Mouse (Mus musculus): ENCODE measurements around the gene B3galnt1. TPM values are rescaled to one million over a fixed set of nuclear protein-coding genes. Genes with fewer than 3 reads are reported as not detected.
A peak's percentile ranks its signal among the peaks of the same experiment; 100 is the strongest.

B3galnt1 gene
- polyA plus RNA-seq, 1 experiment from 2014 or later: 103 TPM

DNA sequence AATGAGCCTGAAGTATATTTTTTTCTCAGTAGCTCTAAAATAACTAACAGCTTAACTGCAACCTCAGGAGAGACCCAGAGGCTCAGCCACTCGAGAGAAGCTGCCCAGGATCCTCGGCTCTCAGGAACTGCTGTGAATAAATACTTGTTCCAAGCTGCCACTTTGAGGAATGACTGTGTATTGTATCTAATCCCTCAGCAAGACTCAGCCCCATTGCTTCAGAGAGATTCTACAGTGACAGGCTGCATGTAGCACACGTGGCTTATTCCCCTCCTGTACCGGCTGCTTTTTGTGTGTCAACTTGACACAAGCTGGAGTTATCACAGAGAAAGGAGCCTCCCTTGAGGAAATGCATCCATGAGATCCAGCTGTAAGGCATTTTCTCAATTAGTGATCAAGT lies 66.1 kb downstream of the B3galnt1 start:
- no peaks in the 10 kb centered on the region for H3K27me3 ChIP-seq
- H3K9ac ChIP-seq: no peak overlapping the region
- no peak overlapping the region for H3K27ac ChIP-seq (replicated peaks)
- ATAC-seq (ENCODE audit: low FRiP score, low read depth): no peak
- H3K36me3 ChIP-seq: no peaks in the 10 kb centered on the region
- H3K4me1 ChIP-seq (replicated peaks): peaks cover 27% of the 10 kb centered on the region
- H3K9me3 ChIP-seq: no peaks in the 10 kb centered on the region
- 20% methylated on average over 4 of the region's 4 CpGs for WGBS
- no peak overlapping the region for H3K4me3 ChIP-seq
- no peak overlapping the region for H3K4me2 ChIP-seq

DNA sequence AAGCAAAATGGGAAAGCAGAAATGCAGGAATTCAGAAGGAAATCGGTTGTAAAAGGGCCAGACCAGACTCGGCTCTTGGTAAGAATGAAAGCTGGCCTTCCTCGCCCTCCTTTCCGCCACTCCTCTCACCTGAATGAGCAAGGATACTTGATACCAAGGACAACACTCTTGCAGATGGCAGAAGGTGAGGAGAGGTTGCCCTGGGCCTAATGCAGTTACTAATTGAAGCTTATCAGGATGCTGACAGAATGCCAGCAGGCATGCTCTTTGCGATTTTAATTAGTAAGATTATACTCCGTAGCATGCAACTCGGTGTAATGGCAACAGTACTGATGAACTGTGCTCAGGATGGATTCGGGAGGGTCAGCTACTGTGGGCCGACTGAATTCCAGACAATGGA lies 67.2 kb downstream of the B3galnt1 start:
- H3K4me2 ChIP-seq: no peak overlapping the region
- no peak overlapping the region for H3K4me3 ChIP-seq
- no peaks in the 10 kb centered on the region for H3K36me3 ChIP-seq
- ATAC-seq (ENCODE audit: low FRiP score, low read depth): no peak
- 64% methylated on average over 9 of the region's 9 CpGs for WGBS
- H3K9me3 ChIP-seq: no peaks in the 10 kb centered on the region
- H3K27me3 ChIP-seq: no peaks in the 10 kb centered on the region
- 0 out of 2 replicates have a peak overlapping the region, but pooled peaks have one; percentile 25 for H3K27ac ChIP-seq (replicated peaks)
- peaks cover 19% of the 10 kb centered on the region for H3K4me1 ChIP-seq (replicated peaks)
- H3K9ac ChIP-seq: no peak overlapping the region

DNA sequence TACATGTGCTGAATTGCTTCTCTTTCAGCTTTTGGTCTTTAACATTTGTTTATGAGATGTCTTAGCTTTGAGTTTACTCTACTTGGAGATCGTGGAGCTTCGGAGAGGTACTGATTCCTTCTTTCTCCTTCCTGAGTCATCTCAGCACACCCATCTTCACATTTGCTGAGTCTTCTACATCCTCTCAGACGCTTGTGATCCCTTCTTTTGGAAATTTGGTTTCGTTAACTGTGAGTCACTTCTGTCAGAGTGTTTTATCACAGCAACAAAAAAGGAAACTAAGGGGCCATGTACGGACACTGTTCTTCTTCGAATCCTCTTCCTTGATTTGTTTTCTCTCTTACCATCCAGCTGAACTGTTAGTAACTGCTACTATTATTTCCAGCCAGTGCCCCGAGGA lies 69.2 kb downstream of the B3galnt1 start:
- no peaks in the 10 kb centered on the region for H3K9me3 ChIP-seq
- ATAC-seq (ENCODE audit: low FRiP score, low read depth): no peak
- no peaks in the 10 kb centered on the region for H3K36me3 ChIP-seq
- peaks cover 11% of the 10 kb centered on the region; the same call in 1 of the 2 replicates for H3K4me1 ChIP-seq (replicated peaks)
- H3K4me3 ChIP-seq: no peak overlapping the region
- no peak overlapping the region for H3K9ac ChIP-seq
- no peak overlapping the region for H3K27ac ChIP-seq (replicated peaks)
- no peaks in the 10 kb centered on the region for H3K27me3 ChIP-seq
- 74% methylated on average over 7 of the region's 7 CpGs for WGBS
- H3K4me2 ChIP-seq: no peak overlapping the region

DNA sequence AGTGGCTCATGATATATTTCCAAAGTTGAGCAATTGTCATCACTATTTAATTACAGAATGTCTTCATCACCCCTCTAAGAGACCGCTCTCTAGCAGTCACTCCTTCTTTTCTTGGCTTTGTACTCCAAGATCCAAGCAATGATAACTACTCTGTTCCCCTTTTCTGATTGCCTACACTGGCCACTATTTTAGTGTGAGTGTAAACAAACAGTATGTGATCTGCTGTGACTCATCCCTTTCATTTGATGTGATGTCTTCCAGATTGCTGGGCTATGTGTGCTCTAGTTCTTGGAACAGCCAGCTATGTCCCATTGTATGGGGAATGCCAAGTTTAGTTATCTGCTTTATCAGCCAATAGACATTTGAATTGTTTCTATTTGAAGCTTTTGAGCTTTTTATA lies 71.4 kb downstream of the B3galnt1 start:
- Histone ChIP-seq H3K27me3 (no peaks in the 10 kb centered on the region), H3K27ac (replicated peaks) (no peak overlapping the region), H3K4me2 (no peak overlapping the region), H3K9me3 (no peaks in the 10 kb centered on the region), H3K4me1 (replicated peaks) (peaks cover 15% of the 10 kb centered on the region; the same call in 1 of the 2 replicates), H3K9ac (no peak overlapping the region), H3K4me3 (no peak overlapping the region), H3K36me3 (no peaks in the 10 kb centered on the region)
- ATAC-seq (ENCODE audit: low FRiP score, low read depth): no peak
- WGBS: 100% methylated on average over 1 of the region's 1 CpGs

DNA sequence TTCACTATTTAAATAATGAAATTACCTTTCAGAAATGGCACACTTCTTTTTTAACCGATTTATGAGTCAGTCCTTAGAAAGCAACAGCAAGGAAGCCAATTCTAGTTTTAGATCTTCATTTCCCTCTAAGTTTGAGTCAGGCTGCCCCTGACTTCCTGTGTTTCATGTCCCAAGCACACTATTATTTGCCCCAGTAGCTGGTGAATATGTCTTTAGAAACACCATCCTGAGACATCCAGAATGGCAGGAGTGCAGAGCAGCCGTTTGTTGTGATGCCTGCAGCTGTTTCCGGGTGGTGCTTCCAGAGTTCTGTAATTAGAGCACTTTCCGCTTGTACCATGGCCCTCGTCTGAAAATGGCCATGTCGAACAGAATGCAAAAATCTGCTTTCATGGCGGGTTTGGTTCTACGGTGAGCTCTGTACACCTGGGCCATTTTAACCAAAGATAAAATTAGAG lies 73.7 kb downstream of the B3galnt1 start:
- Histone ChIP-seq H3K36me3 (no peaks in the 10 kb centered on the region), H3K4me3 (no peak overlapping the region), H3K9me3 (no peaks in the 10 kb centered on the region), H3K4me1 (replicated peaks) (peaks cover 21% of the 10 kb centered on the region; the same call in 1 of the 2 replicates), H3K4me2 (no peak overlapping the region), H3K9ac (no peak overlapping the region), H3K27ac (replicated peaks) (0 out of 2 replicates have a peak overlapping the region, but pooled peaks have one; percentile 15), H3K27me3 (no peaks in the 10 kb centered on the region)
- WGBS: 54% methylated on average over 8 of the region's 8 CpGs
- no peak for ATAC-seq (ENCODE audit: low FRiP score, low read depth)

DNA sequence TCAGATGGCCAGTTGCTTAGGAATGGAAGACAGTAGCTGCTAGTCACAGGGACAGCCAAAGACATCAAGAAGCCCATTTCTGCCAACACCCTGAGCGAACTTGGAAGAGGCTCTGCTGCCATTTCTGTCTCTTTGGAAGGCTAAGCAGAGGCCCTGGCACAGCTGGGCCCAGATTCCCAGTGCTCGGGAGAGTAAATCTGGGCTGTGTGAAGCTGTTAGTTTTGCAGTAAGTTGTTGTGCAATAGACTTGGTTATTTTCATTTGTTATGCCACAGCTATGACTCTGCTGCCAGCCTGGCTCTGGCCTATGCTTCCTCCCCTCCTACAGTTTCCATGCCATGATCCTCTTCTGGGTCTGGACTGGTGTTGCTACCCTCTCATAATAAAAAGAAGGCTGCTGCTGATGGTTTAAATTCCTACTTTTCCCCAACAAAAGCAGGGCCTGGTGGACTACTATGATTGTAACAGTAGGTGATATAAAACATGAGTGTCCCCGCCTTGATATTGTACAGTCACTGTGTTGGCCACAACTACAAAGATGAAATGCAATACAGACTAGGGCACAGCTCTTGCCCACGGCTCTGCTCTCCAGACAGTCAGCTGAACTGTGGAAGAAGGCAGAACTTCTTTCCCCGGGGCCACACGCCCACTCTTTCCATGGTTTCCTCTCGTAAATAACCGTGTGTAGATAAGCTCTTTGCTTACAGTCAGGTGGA lies 74.2 kb downstream of the B3galnt1 start:
- ATAC-seq (ENCODE audit: low FRiP score, low read depth): no peak

More for the DNA sequence above, 74.2 kb downstream of the B3galnt1 start:
- Histone ChIP-seq H3K9ac (no peak overlapping the region), H3K27me3 (no peaks in the 10 kb centered on the region), H3K36me3 (no peaks in the 10 kb centered on the region), H3K4me1 (replicated peaks) (peaks cover 24% of the 10 kb centered on the region; the same call in 1 of the 2 replicates), H3K4me2 (no peak overlapping the region), H3K4me3 (no peak overlapping the region), H3K27ac (replicated peaks) (0 out of 2 replicates have a peak overlapping the region, but pooled peaks have one; percentile 15), H3K9me3 (no peaks in the 10 kb centered on the region)
- 83% methylated on average over 8 of the region's 8 CpGs for WGBS

Other genes with a start within 250 kb of the B3galnt1 start
- gene Nmd3, start 123.0 kb upstream of the B3galnt1 start, polyA plus RNA-seq (2015; fragmentation: Nextera tagmentation; extraction: Ambion mirVana): 89.5 and 96.4 TPM in 2 replicates